Mouse (Mus musculus) hindbrain, embryonic 14.5 days (tissue): Measurements from ENCODE around the gene Bak1. TPM values are rescaled to one million over a fixed set of nuclear protein-coding genes. Genes with fewer than 3 reads are reported as not detected.

Experiments
- ATAC-seq: fragments of 200-750 bp; cut with Nextera tagmentation; 2 replicates; pipeline ENCODE4 v1.8.0; 2017; ENCODE audit warnings: moderate number of reproducible peaks, mild to moderate bottlenecking, moderate TSS enrichment, moderate library complexity; ENCODE audit not compliant: low FRiP score
- DNase-seq: peaks from one replicate; pipeline ENCODE4 v3.0.0-alpha.2; 2015; ENCODE audit warnings: low spot score
- H3K27ac ChIP-seq: fragments of 300-500 bp; sonication (generic); 2 replicates; pipeline ENCODE4 v1.5.1; 2014; ENCODE audit warnings: mild to moderate bottlenecking, moderate library complexity
- H3K27me3 ChIP-seq: fragments of 300-500 bp; sonication (generic); 2 replicates; pipeline ENCODE4 v1.6.1; 2014; ENCODE audit warnings: mild to moderate bottlenecking, low read length, mixed read lengths; ENCODE audit not compliant: control insufficient read depth, insufficient read depth
- H3K36me3 ChIP-seq: fragments of 300-500 bp; sonication (generic); replicated peaks from 2 replicates; pipeline ENCODE4 v1.6.1; 2014; ENCODE audit not compliant: control insufficient read depth, insufficient read depth
- H3K4me1 ChIP-seq: fragments of 300-500 bp; sonication (generic); replicated peaks from 2 replicates; pipeline ENCODE4 v1.6.1; 2014; ENCODE audit warnings: antibody characterized with exemption, low read length, mixed read lengths; ENCODE audit not compliant: control insufficient read depth, insufficient read depth
- H3K4me2 ChIP-seq: fragments of 300-500 bp; sonication (generic); replicated peaks from 2 replicates; pipeline ENCODE4 v1.6.1; 2014; ENCODE audit warnings: mild to moderate bottlenecking, moderate library complexity
- H3K4me3 ChIP-seq: fragments of 300-500 bp; sonication (generic); replicated peaks from 2 replicates; pipeline ENCODE4 v1.5.1; 2014; ENCODE audit warnings: mild to moderate bottlenecking, low read length
- H3K9ac ChIP-seq: fragments of 300-500 bp; sonication (generic); 2 replicates; pipeline ENCODE4 v1.6.1; 2014
- H3K9me3 ChIP-seq: fragments of 300-500 bp; sonication (generic); 2 replicates; pipeline ENCODE4 v1.6.1; 2016; ENCODE audit warnings: low read length; ENCODE audit not compliant: control insufficient read depth
- WGBS: fragments of 180-500 bp; shearing (Covaris S2); extraction: QIAGEN DNeasy Blood & Tissue Kit; methylation state at CpG from one replicate; pipeline ENCODE4 v1.1.7; 2014; 5-methylcytosine and 5-hydroxymethylcytosine counted together
- polyA plus RNA-seq: library from polyadenylated mRNA; unstranded; fragments of >200 nt; fragmentation: Nextera tagmentation; extraction: Ambion mirVana; gene quantifications from 2 replicates; pipeline ENCODE4 v1.2.1, GENCODE M21; 2014

The Bak1 gene
- polyA plus RNA-seq, 1 experiment from 2014 or later, result 5.9 TPM

- no peak overlapping the region for H3K4me2 ChIP-seq
- H3K4me1 ChIP-seq, result no peaks in the 10 kb centered on the region
- no peak overlapping the region for H3K4me3 ChIP-seq
- H3K27me3 ChIP-seq, result no peaks in the 10 kb centered on the region
- no peak overlapping the region for H3K9ac ChIP-seq
- ATAC-seq (no peak), DNase-seq (no peak)
- no peaks in the 10 kb centered on the region for H3K36me3 ChIP-seq
- no peak overlapping the region for H3K27ac ChIP-seq
- H3K9me3 ChIP-seq, result no peaks in the 10 kb centered on the region
- 79% methylated on average over 7 of the region's 7 CpGs for WGBS
Observed at GRCm38 (mm10) chr17:27001151-27001550, 27.7 kb downstream of the Bak1 start.

- no peak for ATAC-seq
- H3K4me3 ChIP-seq, result no peak overlapping the region
- 79% methylated on average over 12 of the region's 12 CpGs for WGBS
- H3K9ac ChIP-seq, result no peak overlapping the region
- no peak overlapping the region for H3K27ac ChIP-seq
- no peaks in the 10 kb centered on the region for H3K9me3 ChIP-seq
- H3K27me3 ChIP-seq, result no peaks in the 10 kb centered on the region
- no peak for DNase-seq
- no peak overlapping the region for H3K4me2 ChIP-seq
- no peaks in the 10 kb centered on the region for H3K36me3 ChIP-seq
- no peaks in the 10 kb centered on the region for H3K4me1 ChIP-seq
Observed at GRCm38 (mm10) chr17:26999996-27000395, 28.8 kb downstream of the Bak1 start.

GRCm38 (mm10) chr17:26998283-26998682, 30.5 kb downstream of the Bak1 start:
- Histone ChIP-seq H3K4me2 (no peak overlapping the region), H3K27ac (no peak overlapping the region), H3K27me3 (no peaks in the 10 kb centered on the region), H3K9ac (no peak overlapping the region), H3K4me3 (no peak overlapping the region), H3K36me3 (no peaks in the 10 kb centered on the region), H3K9me3 (no peaks in the 10 kb centered on the region), H3K4me1 (no peaks in the 10 kb centered on the region)
- DNase-seq (no peak), ATAC-seq (no peak)
- WGBS, result 90% methylated on average over 15 of the region's 15 CpGs

GRCm38 (mm10) chr17:26997661-26998060, 31.1 kb downstream of the Bak1 start:
- no peak overlapping the region for H3K27ac ChIP-seq
- no peaks in the 10 kb centered on the region for H3K36me3 ChIP-seq
- no peak overlapping the region for H3K4me2 ChIP-seq
- H3K4me1 ChIP-seq, result no peaks in the 10 kb centered on the region
- H3K9me3 ChIP-seq, result no peaks in the 10 kb centered on the region
- DNase-seq, result no peak
- no peak overlapping the region for H3K4me3 ChIP-seq
- WGBS, result 79% methylated on average over 4 of the region's 4 CpGs
- H3K9ac ChIP-seq, result no peak overlapping the region
- ATAC-seq, result no peak
- H3K27me3 ChIP-seq, result no peaks in the 10 kb centered on the region

GRCm38 (mm10) chr17:26995562-26995961, 33.2 kb downstream of the Bak1 start:
- no peak for DNase-seq
- Histone ChIP-seq H3K4me2 (no peak overlapping the region), H3K27me3 (no peaks in the 10 kb centered on the region), H3K36me3 (no peaks in the 10 kb centered on the region), H3K27ac (no peak overlapping the region), H3K9me3 (no peaks in the 10 kb centered on the region), H3K9ac (no peak overlapping the region), H3K4me3 (no peak overlapping the region), H3K4me1 (no peaks in the 10 kb centered on the region)
- WGBS, result 84% methylated on average over 8 of the region's 8 CpGs
- no peak for ATAC-seq

DNA sequence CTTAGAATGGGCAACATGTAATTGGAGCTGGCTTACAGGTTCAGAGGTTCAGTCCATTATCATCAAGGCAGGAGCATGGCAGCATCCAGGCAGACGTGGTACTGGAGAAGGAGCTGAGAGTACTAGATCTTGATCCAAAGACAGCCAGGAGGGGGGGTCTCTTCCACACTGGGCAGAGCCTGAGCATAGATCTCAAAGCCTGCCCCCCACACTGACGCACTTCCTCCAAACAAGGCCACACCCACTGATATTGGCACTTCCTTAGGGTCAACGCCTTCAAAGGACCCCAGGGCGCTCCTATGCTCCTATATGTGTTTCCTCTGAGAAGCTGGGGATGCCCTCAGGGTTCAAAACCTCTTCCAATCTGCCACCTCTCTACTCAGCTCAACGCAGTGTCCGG, 33.8 kb downstream of the Bak1 start:
- H3K4me3 ChIP-seq, result no peak overlapping the region
- WGBS, result 84% methylated on average over 6 of the region's 6 CpGs
- no peak overlapping the region for H3K9ac ChIP-seq
- no peak overlapping the region for H3K4me2 ChIP-seq
- H3K4me1 ChIP-seq, result no peaks in the 10 kb centered on the region
- DNase-seq (no peak), ATAC-seq (no peak)
- no peaks in the 10 kb centered on the region for H3K36me3 ChIP-seq
- no peaks in the 10 kb centered on the region for H3K27me3 ChIP-seq
- H3K27ac ChIP-seq, result no peak overlapping the region
- H3K9me3 ChIP-seq, result no peaks in the 10 kb centered on the region

DNA sequence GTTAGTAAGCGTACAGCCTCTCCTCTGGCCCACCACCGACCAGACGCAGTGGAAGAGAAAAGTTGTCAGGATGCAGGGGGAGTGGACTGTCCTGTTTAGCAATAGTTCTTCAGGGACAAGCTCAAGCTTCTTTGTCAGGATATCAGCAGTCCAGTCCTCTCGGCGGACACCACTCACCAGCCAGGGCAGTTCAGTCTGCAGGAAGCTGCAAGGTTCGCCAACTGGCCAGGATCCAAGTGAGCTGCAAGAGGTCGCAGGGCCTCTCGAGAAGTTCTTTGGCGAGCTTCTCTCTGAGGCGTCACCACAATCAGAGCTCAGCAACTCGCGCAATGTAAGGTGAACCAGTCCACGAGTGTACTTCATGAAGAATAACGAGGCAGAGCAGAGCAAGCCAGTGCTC, 34.4 kb downstream of the Bak1 start:
- ATAC-seq, result no peak
- no peak for DNase-seq
- Histone ChIP-seq H3K4me3 (no peak overlapping the region), H3K9ac (no peak overlapping the region), H3K36me3 (no peaks in the 10 kb centered on the region), H3K27ac (no peak overlapping the region), H3K27me3 (no peaks in the 10 kb centered on the region), H3K4me1 (no peaks in the 10 kb centered on the region), H3K9me3 (no peaks in the 10 kb centered on the region), H3K4me2 (no peak overlapping the region)
- WGBS, result 82% methylated on average over 14 of the region's 14 CpGs

- no peaks in the 10 kb centered on the region for H3K4me1 ChIP-seq
- no peak for DNase-seq
- H3K36me3 ChIP-seq, result no peaks in the 10 kb centered on the region
- no peak overlapping the region for H3K9ac ChIP-seq
- no peak for ATAC-seq
- H3K4me2 ChIP-seq, result no peak overlapping the region
- H3K27me3 ChIP-seq, result no peaks in the 10 kb centered on the region
- no peaks in the 10 kb centered on the region for H3K9me3 ChIP-seq
- H3K4me3 ChIP-seq, result no peak overlapping the region
- H3K27ac ChIP-seq, result no peak overlapping the region
Observed at GRCm38 (mm10) chr17:26990521-26990920, 38.3 kb downstream of the Bak1 start.

DNA sequence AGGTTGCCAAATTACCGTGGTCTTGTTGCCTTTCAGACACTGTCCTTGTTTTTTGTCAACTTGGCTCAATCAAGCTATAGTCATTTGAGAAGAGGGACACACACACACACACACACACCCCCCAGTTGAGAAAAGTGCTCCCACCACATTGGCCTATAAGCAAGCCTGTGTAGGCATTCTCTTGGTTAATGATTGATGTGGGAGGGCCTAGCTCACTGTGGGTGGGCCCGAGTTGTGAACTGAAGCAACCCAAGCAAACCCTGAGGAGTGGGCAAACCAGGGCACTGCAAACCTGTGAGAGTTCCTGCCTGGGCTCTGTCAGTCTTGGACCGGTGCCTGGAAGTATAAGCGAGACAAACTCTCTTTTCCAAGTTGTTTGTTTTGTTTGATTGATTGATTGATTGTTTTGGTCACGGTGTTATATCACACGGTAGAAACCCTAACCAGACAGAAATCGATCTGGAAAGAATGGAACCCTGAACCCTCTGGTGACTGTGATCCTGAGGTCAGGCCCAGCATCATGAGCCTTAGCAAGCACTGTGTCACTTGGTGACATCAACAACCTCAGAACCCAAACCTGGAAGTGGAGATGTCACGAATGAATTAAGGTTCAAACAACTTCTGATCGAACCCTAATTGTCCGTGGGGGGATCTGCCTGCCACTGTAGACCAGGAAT, 43.2 kb downstream of the Bak1 start:
- DNase-seq (no peak), ATAC-seq (no peak)
- H3K27ac ChIP-seq, result no peak overlapping the region
- no peak overlapping the region for H3K4me3 ChIP-seq
- no peaks in the 10 kb centered on the region for H3K9me3 ChIP-seq
- H3K27me3 ChIP-seq, result no peaks in the 10 kb centered on the region
- H3K4me2 ChIP-seq, result no peak overlapping the region
- H3K9ac ChIP-seq, result no peak overlapping the region
- H3K4me1 ChIP-seq, result no peaks in the 10 kb centered on the region
- 81% methylated on average over 10 of the region's 10 CpGs for WGBS
- peaks cover 5% of the 10 kb centered on the region; the same call in 1 of the 2 replicates for H3K36me3 ChIP-seq

- WGBS, result 96% methylated on average over 4 of the region's 4 CpGs
- DNase-seq (no peak), ATAC-seq (no peak)
- H3K9ac ChIP-seq, result no peak overlapping the region
- H3K4me1 ChIP-seq, result no peaks in the 10 kb centered on the region
- no peak overlapping the region for H3K27ac ChIP-seq
- H3K9me3 ChIP-seq, result no peaks in the 10 kb centered on the region
- H3K27me3 ChIP-seq, result no peaks in the 10 kb centered on the region
- H3K4me3 ChIP-seq, result no peak overlapping the region
- H3K4me2 ChIP-seq, result no peak overlapping the region
- H3K36me3 ChIP-seq, result peaks cover 21% of the 10 kb centered on the region
Observed at GRCm38 (mm10) chr17:26983382-26983781, 45.4 kb downstream of the Bak1 start.
